Comparison of ENCODE assay signal across 24 mouse cellular contexts in genomic region chr10:26544061-26544460, GRCm38 (mm10).
"Had no signal": no experiment of that assay in that cellular context is flagged by ENCODE, and none has a peak within 500 bp of the region (broad histone marks: within the 10 kb centered on the region; RNA-seq: fewer than 3 reads in every experiment).

No protein-coding gene starts in this region.

- H3K27me3 ChIP-seq: kidney, embryonic 15.5 days; limb, embryonic 12.5 days; limb, embryonic 15.5 days; midbrain, embryonic 12.5 days; midbrain, embryonic 15.5 days; neural tube, embryonic 12.5 days; neural tube, embryonic 15.5 days had no signal

- H3K4me1 ChIP-seq: kidney, embryonic 15.5 days; limb, embryonic 12.5 days; limb, embryonic 15.5 days; midbrain, embryonic 12.5 days; midbrain, embryonic 15.5 days; neural tube, embryonic 12.5 days; neural tube, embryonic 15.5 days had no signal

- H3K36me3 ChIP-seq: kidney, embryonic 15.5 days; limb, embryonic 12.5 days; limb, embryonic 15.5 days; midbrain, embryonic 12.5 days; midbrain, embryonic 15.5 days; neural tube, embryonic 12.5 days; neural tube, embryonic 15.5 days had no signal

- H3K9ac ChIP-seq: kidney, embryonic 15.5 days; limb, embryonic 12.5 days; limb, embryonic 15.5 days; liver, embryonic 14.5 days; liver, postnatal 0 days; lung, embryonic 14.5 days; midbrain, embryonic 12.5 days; midbrain, embryonic 15.5 days; neural tube, embryonic 12.5 days; neural tube, embryonic 15.5 days had no signal

- ATAC-seq: liver, postnatal 0 days; lung, postnatal 0 days; midbrain, embryonic 15.5 days had no signal

- DNase-seq: kidney, adult 8-10 months; kidney, postnatal 10 days; kidney, postnatal 4 days; left cerebral cortex, postnatal 4 days; liver, postnatal 0 days; lung, embryonic 14.5 days; right cerebral cortex, adult 18-20 months; right cerebral cortex, postnatal 14 days; right cerebral cortex, postnatal 4 days; thymus, adult 2 months; thymus, postnatal 14 days had no signal

- H3K4me3 ChIP-seq: kidney, embryonic 15.5 days; left cerebral cortex, adult 2 months; limb, embryonic 12.5 days; limb, embryonic 15.5 days; midbrain, embryonic 12.5 days; midbrain, embryonic 15.5 days; neural tube, embryonic 12.5 days; neural tube, embryonic 15.5 days had no signal

- H3K27ac ChIP-seq: kidney, embryonic 15.5 days; left cerebral cortex, adult 2 months; limb, embryonic 12.5 days; limb, embryonic 15.5 days; liver, embryonic 14.5 days; macrophage; midbrain, embryonic 12.5 days; midbrain, embryonic 15.5 days; neural tube, embryonic 12.5 days; neural tube, embryonic 15.5 days; stomach, postnatal 0 days had no signal

- H3K4me2 ChIP-seq: kidney, embryonic 15.5 days; limb, embryonic 12.5 days; limb, embryonic 15.5 days; liver, embryonic 11.5 days; lung, embryonic 14.5 days; midbrain, embryonic 12.5 days; midbrain, embryonic 15.5 days; neural tube, embryonic 12.5 days; neural tube, embryonic 15.5 days had no signal

- H3K9me3 ChIP-seq: kidney, embryonic 15.5 days; limb, embryonic 12.5 days; limb, embryonic 15.5 days; midbrain, embryonic 12.5 days; midbrain, embryonic 15.5 days; neural tube, embryonic 12.5 days; neural tube, embryonic 15.5 days had no signal
